Mouse (Mus musculus) cortical plate, adult 2 months (tissue): ENCODE results near the gene Gtf2i. TPM values are rescaled to one million over a fixed set of nuclear protein-coding genes. Genes with fewer than 3 reads are reported as not detected.
"Not testable (repeated sequence)": the region's sequence is repeated elsewhere in the genome, so short reads cannot be mapped to it uniquely, and the experiment has no call there.

ENCODE experiments used
- H3K27ac ChIP-seq: fragments of 200-500 bp; 2 replicates; pipeline ENCODE4 v1.5.1; 2012; ENCODE audit warnings: low read length, control low read depth, inconsistent platforms; ENCODE audit not compliant: insufficient read depth
- H3K4me1 ChIP-seq: fragments of 200-500 bp; 2 replicates; pipeline ENCODE4 v1.6.1; 2011; ENCODE audit warnings: low read length; ENCODE audit not compliant: control insufficient read depth, insufficient read depth
- H3K4me3 ChIP-seq: fragments of 200-500 bp; 2 replicates; pipeline ENCODE4 v1.5.1; 2011; ENCODE audit warnings: mild to moderate bottlenecking, low read length, control low read depth; ENCODE audit not compliant: insufficient read depth
- CTCF ChIP-seq: fragments of 200-500 bp; IDR thresholded peaks from 2 replicates; pipeline ENCODE4 v1.5.1; 2011; ENCODE audit warnings: mild to moderate bottlenecking, control low read depth, low read length; ENCODE audit not compliant: insufficient read depth; ENCODE audit errors: extremely low read depth
- POLR2A ChIP-seq: fragments of 200-500 bp; IDR thresholded peaks from 2 replicates; pipeline ENCODE4 v1.6.1; 2011; ENCODE audit warnings: mild to moderate bottlenecking, low read length, control low read depth; ENCODE audit not compliant: insufficient read depth; ENCODE audit errors: extremely low read depth
- polyA plus RNA-seq: library from polyadenylated mRNA; depleted of rRNA; stranded (reverse); fragments of >200 nt; gene quantifications from 2 replicates; pipeline ENCODE4 v1.2.3, GENCODE M21; 2012

The Gtf2i gene
- polyA plus RNA-seq, 1 experiment = 149 TPM

DNA sequence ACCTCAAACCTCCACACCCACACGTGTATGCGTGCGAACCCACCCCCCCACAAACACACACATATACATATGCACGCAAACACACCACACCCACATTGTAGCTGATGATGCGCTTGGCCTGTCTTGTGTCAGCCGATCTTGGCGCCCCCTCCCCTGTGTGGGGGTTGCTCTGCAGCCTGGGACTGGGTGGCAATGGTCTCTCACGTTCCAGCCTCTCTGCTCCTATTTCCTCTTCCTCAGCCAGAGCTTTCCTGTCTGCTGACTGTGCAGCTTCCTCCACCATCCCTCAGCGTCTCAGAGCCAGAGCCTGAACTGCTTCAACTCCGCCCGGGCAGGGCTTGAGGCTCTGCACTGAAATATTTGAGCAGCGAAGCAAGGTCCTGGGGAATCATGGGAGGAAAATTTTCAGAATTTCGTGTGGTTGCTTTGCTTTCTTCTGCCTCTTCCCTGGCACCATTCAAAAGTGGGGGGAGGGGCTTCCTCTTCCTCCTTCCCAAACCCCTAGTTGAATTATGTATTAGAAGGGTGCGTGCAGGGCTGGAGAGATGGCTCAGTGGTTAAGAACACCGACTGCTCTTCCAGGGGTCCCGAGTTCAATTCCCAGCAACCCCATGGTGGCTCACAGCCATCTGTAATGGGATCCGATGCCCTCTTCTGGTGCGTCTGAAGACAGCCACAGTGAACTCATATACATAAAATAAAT lies 28.1 kb upstream of the Gtf2i start:
- Histone ChIP-seq H3K27ac (no peak overlapping the region), H3K4me1 (no peaks in the 10 kb centered on the region), H3K4me3 (no peak overlapping the region)
- TF ChIP-seq CTCF (no peak), POLR2A (no peak)

DNA sequence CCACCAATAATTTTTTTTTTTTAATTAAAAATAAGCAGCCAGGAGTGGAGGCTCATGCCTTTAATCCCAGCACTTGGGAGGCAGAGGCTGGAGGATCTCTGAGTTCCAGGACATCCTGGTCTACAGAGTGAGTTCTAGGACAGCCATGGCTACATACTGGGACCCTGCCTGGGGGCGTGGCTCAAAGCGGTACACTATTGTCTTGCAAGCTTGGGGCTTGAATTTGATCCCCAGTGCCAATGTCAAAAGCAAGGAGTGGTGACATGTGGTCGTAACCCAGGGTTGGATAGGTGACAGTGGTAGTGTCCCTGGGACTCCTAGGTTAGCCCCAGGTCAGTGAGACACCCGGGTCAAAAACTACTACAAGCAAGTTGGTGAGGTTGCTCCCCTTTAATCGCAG lies 27.2 kb upstream of the Gtf2i start:
- no peak for TF ChIP-seq CTCF
- TF ChIP-seq POLR2A = no peak
- Histone ChIP-seq H3K4me1 (no peaks in the 10 kb centered on the region), H3K27ac (no peak overlapping the region), H3K4me3 (no peak overlapping the region)

DNA sequence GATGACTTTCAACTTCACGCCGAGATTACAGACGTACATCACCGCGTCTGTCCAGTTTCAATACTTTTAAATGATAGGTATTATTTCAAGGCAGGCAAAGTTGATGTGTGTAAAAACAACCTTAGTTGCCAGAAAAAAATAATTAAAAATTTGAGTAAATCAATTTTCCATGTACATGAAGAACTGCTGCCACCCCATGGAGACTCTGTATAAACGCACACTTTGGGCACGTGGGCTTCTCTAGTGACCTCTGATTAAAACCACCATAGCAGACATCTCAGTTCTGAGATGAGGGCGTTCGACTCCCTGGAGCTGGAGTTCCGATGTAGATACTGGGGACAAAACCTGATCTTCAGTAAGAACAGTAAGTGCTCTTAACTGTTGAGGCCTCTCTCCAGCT lies 26.8 kb upstream of the Gtf2i start:
- Histone ChIP-seq H3K4me3 (no peak overlapping the region), H3K27ac (no peak overlapping the region), H3K4me1 (no peaks in the 10 kb centered on the region)
- TF ChIP-seq CTCF (peak; percentile 53), POLR2A (no peak)

DNA sequence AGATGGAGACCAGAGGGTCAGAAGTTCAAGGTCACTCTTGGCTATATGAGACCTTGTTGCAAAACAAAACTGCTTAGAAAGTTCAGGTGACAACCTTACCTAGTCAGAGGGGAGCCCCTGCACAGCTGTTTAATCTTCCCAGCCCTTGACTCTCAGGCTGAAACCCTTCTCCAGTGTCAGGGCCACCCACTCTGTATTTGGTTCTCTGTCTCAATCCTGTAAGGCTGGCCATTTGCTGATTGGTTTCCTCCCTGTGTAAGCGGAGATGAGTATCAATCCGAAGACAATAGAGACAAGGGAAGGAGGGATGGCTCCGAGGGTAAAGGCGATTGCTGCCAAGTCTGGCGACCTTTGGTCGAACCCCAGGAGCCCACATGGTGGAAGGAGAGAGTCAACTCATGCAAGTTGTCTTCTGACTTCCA lies 25.6 kb upstream of the Gtf2i start:
- Histone ChIP-seq H3K4me3 (no peak overlapping the region), H3K27ac (no peak overlapping the region), H3K4me1 (no peaks in the 10 kb centered on the region)
- TF ChIP-seq POLR2A = no peak
- no peak for TF ChIP-seq CTCF

DNA sequence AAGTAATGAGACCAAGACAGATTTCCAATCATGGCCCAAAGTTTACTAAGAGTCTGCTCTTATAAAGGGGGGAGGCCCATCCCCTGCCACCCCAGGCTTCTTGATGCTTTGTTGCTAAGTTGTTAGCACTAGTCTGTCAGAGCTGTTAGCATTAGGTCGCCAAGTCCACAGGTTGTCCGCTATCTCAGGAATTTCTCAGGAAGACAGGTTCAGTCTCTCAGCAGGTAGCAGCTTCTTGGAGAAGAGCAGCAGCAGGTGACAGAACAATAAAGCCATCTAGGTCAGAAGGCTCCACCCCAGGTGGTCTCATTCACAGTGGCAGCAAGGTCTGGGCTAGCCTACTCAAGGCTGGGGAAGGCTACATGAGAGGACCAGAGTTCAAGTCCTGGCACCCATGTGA lies 22.5 kb upstream of the Gtf2i start:
- H3K4me3 ChIP-seq, H3K4me1 ChIP-seq, H3K27ac ChIP-seq: not testable (repeated sequence)

DNA sequence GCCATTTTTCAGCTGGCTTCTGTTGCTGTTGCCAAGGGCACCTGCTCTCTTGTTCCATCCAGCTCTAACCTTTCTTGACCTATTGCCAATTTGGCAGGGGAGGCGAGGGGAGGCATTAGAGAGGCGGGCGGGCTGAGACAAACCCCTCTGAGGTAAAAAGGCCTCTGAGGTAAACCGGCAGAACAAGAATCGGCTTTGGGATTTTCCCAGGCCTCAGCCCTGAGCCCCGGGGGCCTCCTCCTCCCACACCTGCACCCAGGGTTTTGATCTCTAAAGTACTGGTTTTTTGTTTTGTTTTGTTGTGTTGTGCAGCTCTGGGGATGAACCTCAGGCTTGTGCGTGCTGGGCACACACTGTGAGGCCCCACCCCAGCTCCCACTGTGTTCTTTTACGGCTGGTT lies 18.2 kb upstream of the Gtf2i start:
- Histone ChIP-seq H3K4me1 (no peaks in the 10 kb centered on the region), H3K4me3 (no peak overlapping the region), H3K27ac (no peak overlapping the region)
- TF ChIP-seq CTCF (no peak), POLR2A (no peak)

DNA sequence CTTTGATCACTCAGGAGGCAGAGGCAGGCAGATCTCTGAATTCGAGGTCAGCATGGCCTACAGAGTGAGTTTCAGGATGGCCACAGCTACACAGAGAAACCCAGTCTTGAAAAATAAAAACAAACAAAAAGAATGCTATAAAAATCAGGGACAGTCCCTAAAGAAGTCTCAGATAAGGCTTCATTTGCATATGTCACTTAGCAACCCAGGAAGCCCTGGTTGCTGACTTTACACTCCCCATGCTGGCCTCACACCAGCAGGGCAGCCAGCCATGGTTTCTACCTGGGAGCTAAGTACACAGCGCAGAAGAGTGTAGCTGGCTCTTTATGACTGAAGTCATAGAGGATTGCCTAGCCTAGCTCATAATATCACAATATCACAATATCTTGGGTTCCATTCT lies 15.5 kb upstream of the Gtf2i start:
- Histone ChIP-seq H3K4me3 (no peak overlapping the region), H3K4me1 (no peaks in the 10 kb centered on the region), H3K27ac (no peak overlapping the region)
- no peak for TF ChIP-seq POLR2A

- Histone ChIP-seq H3K4me3 (no peak overlapping the region), H3K4me1 (no peaks in the 10 kb centered on the region), H3K27ac (no peak overlapping the region)
- TF ChIP-seq CTCF (no peak), POLR2A (no peak)
These were observed 14.8 kb upstream of the Gtf2i start for GRCm38 (mm10) chr5:134329311-134329710.

- no peaks in the 10 kb centered on the region for H3K4me1 ChIP-seq
- TF ChIP-seq POLR2A (no peak), CTCF (no peak)
- H3K4me3 ChIP-seq = no peak overlapping the region
- no peak overlapping the region for H3K27ac ChIP-seq
These were observed 14.0 kb upstream of the Gtf2i start for GRCm38 (mm10) chr5:134328482-134329001.

DNA sequence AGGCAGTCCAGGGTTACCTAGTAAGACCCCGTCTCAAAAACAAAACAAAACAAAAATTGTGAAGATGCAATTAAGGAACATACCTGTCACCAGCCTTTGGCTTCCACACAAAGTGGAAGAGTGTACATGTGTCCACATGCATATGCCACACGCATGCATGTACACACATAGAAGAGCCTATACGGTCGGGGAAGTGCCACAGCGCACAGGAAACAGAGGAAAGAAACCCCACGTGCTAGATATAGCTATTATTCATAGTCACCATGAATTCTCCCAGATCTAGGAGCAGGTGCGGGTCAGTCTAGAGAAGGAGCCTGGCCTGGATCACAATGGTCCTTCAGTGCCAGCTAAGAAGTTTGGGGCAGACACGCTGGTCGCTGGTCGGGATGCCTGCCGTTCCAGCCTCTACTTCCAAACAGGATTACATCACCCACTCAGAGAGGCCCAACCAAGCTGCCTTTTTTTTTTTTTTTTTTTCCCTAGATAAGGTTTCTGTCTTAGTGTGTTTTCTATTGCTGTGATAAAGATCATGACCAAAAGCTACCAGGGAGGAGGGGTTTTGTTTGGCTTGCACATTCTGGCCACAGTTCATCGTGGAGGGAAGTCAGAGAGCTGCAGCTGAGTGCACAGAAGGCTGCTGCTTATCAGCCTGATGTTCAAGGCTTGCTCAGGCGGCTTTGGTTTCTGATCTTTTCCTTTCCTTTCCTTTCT lies 11.5 kb upstream of the Gtf2i start:
- Histone ChIP-seq H3K4me1 (no peaks in the 10 kb centered on the region), H3K27ac (no peak overlapping the region), H3K4me3 (no peak overlapping the region)
- TF ChIP-seq POLR2A (no peak), CTCF (no peak)
